Mouse (Mus musculus): ENCODE results near the gene Nsrp1.

Nsrp1 gene

DNA sequence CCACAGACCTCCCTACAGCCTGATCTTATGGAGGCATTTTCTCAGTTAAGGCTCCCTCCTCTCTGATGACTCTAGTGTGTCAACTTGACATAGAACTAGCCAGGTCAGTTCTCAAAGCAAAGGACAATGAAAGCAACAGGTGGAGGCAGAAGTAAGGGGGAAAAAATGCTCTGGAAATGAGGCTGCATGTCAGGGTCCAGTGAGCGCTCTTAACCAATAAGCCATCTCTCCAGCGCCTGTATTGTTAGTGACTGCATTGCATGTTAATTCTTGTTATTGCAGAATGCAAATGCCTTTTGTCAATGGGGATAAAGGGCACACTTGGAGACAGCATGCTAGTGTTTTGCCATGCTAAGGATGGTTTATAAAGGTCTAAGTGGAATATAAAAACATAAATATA lies 35.4 kb downstream of the Nsrp1 start:
- DNase-seq (ENCODE audit: low spot score): no peak

- no peak for DNase-seq (ENCODE audit: low spot score)
Observed at GRCm38 (mm10) chr11:77041891-77042290, 36.3 kb downstream of the Nsrp1 start.

DNA sequence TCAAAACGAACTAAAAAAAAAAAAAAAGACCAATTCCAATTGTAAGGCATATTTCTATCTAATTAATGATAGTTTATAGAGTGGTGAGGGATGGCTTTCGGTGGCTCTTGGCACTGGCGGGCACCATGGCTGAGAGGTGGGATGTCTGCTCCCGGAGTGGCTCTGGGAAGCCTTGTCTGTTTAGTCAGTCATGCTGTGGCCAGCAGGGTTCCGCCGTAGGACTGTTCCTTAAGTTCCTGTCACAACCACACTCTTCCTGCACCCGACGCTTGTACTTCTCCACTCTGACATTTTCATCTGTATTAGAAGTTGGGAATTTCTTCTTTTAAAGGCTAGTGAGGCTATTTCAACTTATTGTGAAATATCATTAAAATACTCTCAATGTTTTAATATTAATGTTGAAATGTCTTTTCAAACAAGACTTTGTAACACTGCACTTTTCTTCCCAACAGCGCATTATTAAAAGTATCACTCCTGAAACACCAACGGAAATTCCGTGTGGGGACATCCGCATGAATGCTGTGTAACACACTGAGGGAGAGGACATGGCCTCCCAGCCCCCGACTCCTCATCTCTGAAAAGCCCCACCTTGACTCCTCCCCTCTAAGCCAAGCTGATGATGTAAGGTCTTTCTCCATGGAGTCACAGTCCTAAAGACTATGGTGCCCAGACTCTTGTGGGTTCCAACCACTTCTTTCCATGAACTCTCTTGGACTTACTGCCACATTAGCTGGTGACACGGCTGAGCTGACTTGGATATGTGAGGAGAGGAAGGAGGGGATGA lies 46.9 kb downstream of the Nsrp1 start:
- no peak for DNase-seq (ENCODE audit: low spot score)

- no peak for DNase-seq (ENCODE audit: low spot score)
Observed at GRCm38 (mm10) chr11:77028157-77028556, 50.1 kb downstream of the Nsrp1 start.

DNA sequence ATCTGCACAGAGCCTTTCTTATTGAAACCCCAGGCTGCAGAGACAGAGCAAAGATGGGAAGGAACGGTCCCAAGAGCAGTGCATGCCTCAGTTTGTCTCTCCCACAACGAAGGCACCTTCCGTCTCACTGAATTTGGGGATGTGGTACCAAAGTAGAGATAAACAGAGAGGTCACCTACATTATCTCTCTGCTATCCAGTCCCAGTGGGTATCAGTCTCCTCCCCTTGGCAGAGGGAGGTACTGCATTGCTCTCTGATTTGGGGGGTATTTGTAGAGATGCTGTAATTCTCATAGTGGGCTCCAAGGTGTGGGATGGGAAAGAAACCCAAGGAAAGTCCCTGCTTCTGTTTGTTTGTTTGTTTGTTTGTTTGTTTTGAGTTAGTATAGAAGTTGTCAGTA lies 51.7 kb downstream of the Nsrp1 start:
- DNase-seq (ENCODE audit: low spot score): no peak

DNA sequence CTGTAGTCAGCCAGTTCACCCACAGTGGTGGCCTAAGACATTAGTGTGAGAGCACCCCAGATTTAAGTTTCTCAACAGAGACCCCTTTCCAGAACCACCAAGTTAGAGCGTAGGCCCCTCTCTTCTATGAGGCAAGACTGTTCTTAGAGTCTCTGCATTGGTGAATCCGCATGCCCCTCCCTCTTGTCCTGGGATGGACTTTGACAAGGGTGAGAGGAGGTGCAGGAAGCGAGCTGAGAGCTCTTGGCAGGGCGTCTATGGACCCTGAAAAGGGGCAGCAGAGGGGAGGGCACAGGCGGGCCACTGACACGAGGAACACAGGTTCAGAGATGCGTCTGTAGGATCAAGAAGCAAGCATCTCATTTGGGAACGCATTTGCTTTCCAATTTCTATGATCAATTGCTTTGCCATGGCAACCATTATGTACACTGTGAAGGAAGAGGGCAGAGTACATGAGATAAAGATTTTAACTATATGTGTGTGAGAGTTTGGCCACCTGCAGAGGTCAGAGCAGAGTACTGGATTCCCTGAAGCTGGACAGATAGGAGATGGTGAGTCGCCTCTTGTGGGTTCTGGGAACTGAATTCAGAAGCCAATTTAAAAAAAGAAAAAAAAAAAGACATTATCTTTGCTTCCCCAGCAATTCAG lies 56.4 kb downstream of the Nsrp1 start:
- DNase-seq (ENCODE audit: low spot score): no peak

DNA sequence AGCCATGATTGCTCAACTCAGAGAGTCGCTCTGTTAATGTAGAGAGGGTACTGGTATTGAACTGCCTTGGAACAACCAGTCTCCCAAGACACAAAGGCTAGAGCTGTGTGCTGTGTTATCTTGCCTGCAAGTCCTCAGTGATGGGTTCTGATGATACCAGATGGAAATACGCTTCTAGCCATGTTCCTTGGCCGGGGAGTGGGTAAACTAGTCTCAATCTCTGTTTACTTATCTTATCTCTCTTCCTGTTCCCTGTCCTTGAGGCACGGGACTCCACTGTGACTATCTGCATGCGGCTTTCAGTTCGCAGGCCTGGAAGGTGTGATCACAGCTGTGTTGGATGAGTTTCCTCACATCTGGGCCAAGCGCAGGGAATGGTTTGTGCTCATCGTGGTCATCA lies 58.7 kb downstream of the Nsrp1 start:
- no peak for DNase-seq (ENCODE audit: low spot score)

GRCm38 (mm10) chr11:77018046-77018445 lies 60.2 kb downstream of the Nsrp1 start:
- no peak for DNase-seq (ENCODE audit: low spot score)

DNA sequence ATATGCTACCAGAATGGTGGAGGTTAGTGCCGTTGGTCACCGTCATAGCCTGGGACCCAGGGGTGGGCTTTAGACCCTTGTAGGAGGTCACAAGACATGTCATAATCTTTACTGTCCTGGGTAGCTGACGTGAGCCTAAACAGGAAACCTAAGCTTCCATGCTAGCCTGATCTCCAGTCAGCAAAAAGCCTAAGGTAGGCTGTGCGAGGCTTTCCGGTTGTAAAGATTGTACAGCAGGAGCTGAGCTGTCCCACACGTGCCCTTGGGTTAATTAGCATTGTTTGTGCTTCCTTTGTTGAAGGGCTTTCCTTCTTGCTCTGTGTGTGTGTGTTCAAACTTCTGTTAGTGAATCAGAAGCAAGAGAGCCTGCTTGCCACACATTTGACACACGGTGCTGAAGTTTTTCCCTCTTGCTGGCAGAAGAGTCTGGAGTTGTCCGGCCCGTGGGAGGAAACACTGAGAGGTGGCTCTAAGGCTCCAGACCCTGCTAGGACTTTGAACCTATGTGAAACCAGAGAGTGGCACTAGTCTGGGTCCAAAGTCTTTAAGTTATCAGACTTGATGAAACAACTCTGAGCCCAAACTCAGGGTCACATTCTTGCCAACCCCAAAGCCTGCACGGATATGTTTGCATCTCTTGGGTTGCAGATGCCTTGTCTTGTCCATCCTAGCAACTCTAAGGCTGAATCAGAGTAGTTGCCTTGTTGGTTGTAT lies 67.3 kb downstream of the Nsrp1 start:
- DNase-seq (ENCODE audit: low spot score): no peak

GRCm38 (mm10) chr11:77009069-77010025 lies 68.9 kb downstream of the Nsrp1 start:
- no peak for DNase-seq (ENCODE audit: low spot score)

GRCm38 (mm10) chr11:77006616-77007015 lies 71.6 kb downstream of the Nsrp1 start:
- no peak for DNase-seq (ENCODE audit: low spot score)

GRCm38 (mm10) chr11:77005881-77006280 lies 72.4 kb downstream of the Nsrp1 start:
- DNase-seq (ENCODE audit: low spot score): no peak

GRCm38 (mm10) chr11:77002361-77002760 lies 75.9 kb downstream of the Nsrp1 start:
- DNase-seq (ENCODE audit: low spot score): no peak

GRCm38 (mm10) chr11:77000741-77001140 lies 77.5 kb downstream of the Nsrp1 start:
- DNase-seq (ENCODE audit: low spot score): no peak

- peak; percentile 41 for DNase-seq (ENCODE audit: low spot score)
Observed at GRCm38 (mm10) chr11:76998705-76999226, 79.5 kb downstream of the Nsrp1 start.

GRCm38 (mm10) chr11:76997916-76998704 lies 80.1 kb downstream of the Nsrp1 start, which contains the start of gene Slc6a4:
Gene Slc6a4 (plus strand): TSS chr11:76998603.
- peak; percentile 53 for DNase-seq (ENCODE audit: low spot score)

DNA sequence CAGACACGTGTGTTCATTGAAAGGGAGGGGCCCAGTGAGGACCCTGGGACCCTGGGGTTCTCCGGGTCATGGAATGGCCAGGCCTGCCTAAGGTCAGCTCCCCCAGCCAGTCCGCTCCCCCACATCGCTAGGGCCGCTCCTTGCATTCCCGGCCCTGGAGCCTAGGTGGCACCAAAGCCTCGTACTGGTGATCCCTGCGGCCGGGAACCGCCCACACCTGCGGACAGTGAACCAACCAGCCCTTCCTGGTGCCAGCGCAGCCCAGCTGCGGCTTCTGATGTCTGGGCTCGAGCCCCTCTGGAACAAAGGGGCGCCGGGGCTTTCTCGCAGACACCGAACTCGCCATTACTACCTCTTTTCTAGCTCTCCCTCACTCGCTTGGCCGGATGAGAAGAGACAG lies 80.9 kb downstream of the Nsrp1 start:
- DNase-seq (ENCODE audit: low spot score): peak; percentile 90

GRCm38 (mm10) chr11:76995966-76996672 lies 82.1 kb downstream of the Nsrp1 start:
- DNase-seq (ENCODE audit: low spot score): no peak

Data from retina, embryonic 14.5 days (tissue).